Mouse (Mus musculus) CH12.LX (cell line): ENCODE results near the gene Myo16. TPM values are rescaled to one million over a fixed set of nuclear protein-coding genes. Genes with fewer than 3 reads are reported as not detected.

Experiments
- DNase-seq: peaks from one replicate; pipeline ENCODE4 v3.0.0-alpha.2; 2013; ENCODE audit errors: extremely low read depth
- H3K27ac ChIP-seq: 2 replicates; pipeline ENCODE4 v1.5.1; 2012; ENCODE audit warnings: low read depth, mild to moderate bottlenecking, control low read depth, moderate library complexity; ENCODE audit not compliant: insufficient read depth
- H3K27me3 ChIP-seq: replicated peaks from 2 replicates; pipeline ENCODE3; 2012; ENCODE audit warnings: inconsistent platforms
- H3K36me3 ChIP-seq, 2 experiments: replicated peaks in 1 of 2; 2 replicates each; pipeline versions ENCODE3 to v1.6.1; 2012; ENCODE audit warnings: inconsistent platforms in 1 of 2, low read length in 1 of 2, mild to moderate bottlenecking in 1 of 2, mixed read lengths in 1 of 2, moderate library complexity in 1 of 2; ENCODE audit not compliant: control insufficient read depth in 1 of 2, insufficient read depth in 1 of 2
- H3K4me1 ChIP-seq, 2 experiments: 2 replicates each; pipeline ENCODE4 v1.6.1; 2012; ENCODE audit warnings: inconsistent platforms in 1 of 2, moderate library complexity in 1 of 2; ENCODE audit not compliant: insufficient read depth in 2 of 2, control insufficient read depth in 1 of 2
- H3K4me2 ChIP-seq: 2 replicates; pipeline ENCODE4 v1.6.1; 2012; ENCODE audit warnings: low read depth, mild to moderate bottlenecking, control low read depth; ENCODE audit not compliant: poor library complexity, insufficient read depth, severe bottlenecking
- H3K4me3 ChIP-seq, 3 experiments: fragments of 150-350 bp in 1 of 3; sonication (generic) in 1 of 3; replicated peaks in 1 of 3; 2 replicates each; pipeline versions ENCODE3 to v1.5.1; 2011 to 2012; ENCODE audit warnings: low read depth in 2 of 3, low read length in 2 of 3, mild to moderate bottlenecking in 2 of 3, moderate library complexity in 2 of 3, control low read depth in 1 of 3, improper control_type of control experiment in 1 of 3, inconsistent platforms in 1 of 3, mixed read lengths in 1 of 3; ENCODE audit not compliant: poor library complexity in 1 of 3
- H3K79me2 ChIP-seq: replicated peaks from 2 replicates; pipeline ENCODE4 v1.6.1; 2012; ENCODE audit warnings: mild to moderate bottlenecking, moderate library complexity; ENCODE audit not compliant: control insufficient read depth, poor library complexity, insufficient read depth, severe bottlenecking; ENCODE audit errors: extremely low read depth
- H3K9ac ChIP-seq: 2 replicates; pipeline ENCODE4 v1.6.1; 2012; ENCODE audit warnings: low read depth, mild to moderate bottlenecking, control low read depth, moderate library complexity; ENCODE audit not compliant: insufficient read depth
- H3K9me3 ChIP-seq: replicated peaks from 2 replicates; pipeline ENCODE3; 2012; ENCODE audit warnings: low read length, inconsistent platforms, mixed read lengths
- CHD1 ChIP-seq: IDR thresholded peaks from 2 replicates; pipeline ENCODE4 v1.6.1; 2012; ENCODE audit warnings: low read depth, low read length, improper control_type of control experiment, inconsistent platforms
- ELF1 ChIP-seq: IDR thresholded peaks from 2 replicates; pipeline ENCODE4 v1.6.1; 2014; ENCODE audit warnings: low read depth, mild to moderate bottlenecking, inconsistent platforms, low read length, improper control_type of control experiment
- EP300 ChIP-seq: IDR thresholded peaks from 2 replicates; pipeline ENCODE4 v1.6.1; 2011; ENCODE audit warnings: low read length, improper control_type of control experiment
- HCFC1 ChIP-seq: IDR thresholded peaks from 2 replicates; pipeline ENCODE4 v1.6.1; 2012; ENCODE audit warnings: low read depth, mild to moderate bottlenecking, inconsistent platforms, low read length, improper control_type of control experiment
- IRF4 ChIP-seq: IDR thresholded peaks from 2 replicates; pipeline ENCODE4 v1.6.1; 2014; ENCODE audit warnings: low read depth, mild to moderate bottlenecking, inconsistent platforms, low read length, improper control_type of control experiment
- MAZ ChIP-seq: IDR thresholded peaks from 2 replicates; pipeline ENCODE4 v1.6.1; 2012; ENCODE audit warnings: low read depth, mild to moderate bottlenecking, inconsistent platforms, low read length, improper control_type of control experiment, moderate library complexity
- MEF2A ChIP-seq: IDR thresholded peaks from 2 replicates; pipeline ENCODE4 v1.6.1; 2014; ENCODE audit warnings: low read depth, mild to moderate bottlenecking, inconsistent platforms, low read length, improper control_type of control experiment, borderline replicate concordance
- NRF1 ChIP-seq: IDR thresholded peaks from 2 replicates; pipeline ENCODE4 v1.6.1; 2014; ENCODE audit warnings: low read depth, mild to moderate bottlenecking, inconsistent platforms, low read length, improper control_type of control experiment, moderate library complexity
- POLR2AphosphoS2 ChIP-seq: IDR thresholded peaks from 2 replicates; pipeline ENCODE4 v1.6.1; 2011; ENCODE audit warnings: low read depth, low read length, improper control_type of control experiment
- RAD21 ChIP-seq: IDR thresholded peaks from 2 replicates; pipeline ENCODE4 v1.6.1; 2011; ENCODE audit warnings: low read depth, mild to moderate bottlenecking, low read length, improper control_type of control experiment, moderate library complexity
- SMC3 ChIP-seq: IDR thresholded peaks from 2 replicates; pipeline ENCODE4 v1.6.1; 2011; ENCODE audit warnings: low read depth, low read length, improper control_type of control experiment
- TBP ChIP-seq: conservative IDR thresholded peaks from 2 replicates; pipeline ENCODE4 v1.6.1; 2011; ENCODE audit warnings: low read depth, low read length, improper control_type of control experiment
- TCF12 ChIP-seq: IDR thresholded peaks from 2 replicates; pipeline ENCODE4 v1.6.1; 2014; ENCODE audit warnings: low read depth, mild to moderate bottlenecking, inconsistent platforms, low read length, improper control_type of control experiment
- UBTF ChIP-seq: IDR thresholded peaks from 2 replicates; pipeline ENCODE4 v1.6.1; 2012; ENCODE audit warnings: low read depth, mild to moderate bottlenecking, inconsistent platforms, low read length, improper control_type of control experiment, moderate library complexity
- ZKSCAN1 ChIP-seq: IDR thresholded peaks from 2 replicates; pipeline ENCODE4 v1.6.1; 2012; ENCODE audit warnings: low read depth, inconsistent platforms, low read length, improper control_type of control experiment, borderline replicate concordance
- dilution Hi-C: fragments of 300-500 bp; cut with MboI; formaldehyde crosslinking; loops from 2 replicates; pipeline ENCODE4 v1.14.3; 2020; ENCODE audit warnings: low sequenced_read_pairs; ENCODE audit not compliant: extremely low pct_unique_long_range_greater_than_20kb, extremely low pct_ligation_motif_present
- in situ Hi-C: fragments of 300-500 bp; cut with MboI; formaldehyde crosslinking; loops from 3 replicates; pipeline ENCODE4 v1.14.3; 2019; ENCODE audit warnings: low sequenced_read_pairs, low pct_ligation_motif_present, low pct_unique_long_range_greater_than_20kb, mixed read lengths
- polyA plus RNA-seq: library from polyadenylated mRNA; unstranded; fragments of >175 nt; gene quantifications from 2 replicates; pipeline ENCODE4 v1.2.1, GENCODE M21; 2012; ENCODE audit warnings: low read depth; ENCODE audit not compliant: insufficient read length
- total RNA-seq, 2 experiments: library from RNA; depleted of rRNA; stranded (reverse); fragments of 300-350 nt in 1 of 2; fragments of >200 nt in 1 of 2; gene quantifications; 2 replicates each; pipeline ENCODE4 v1.2.3; 2012 to 2014

The Myo16 gene
- total and polyA plus RNA-seq, 3 experiments, result not detected

DNA sequence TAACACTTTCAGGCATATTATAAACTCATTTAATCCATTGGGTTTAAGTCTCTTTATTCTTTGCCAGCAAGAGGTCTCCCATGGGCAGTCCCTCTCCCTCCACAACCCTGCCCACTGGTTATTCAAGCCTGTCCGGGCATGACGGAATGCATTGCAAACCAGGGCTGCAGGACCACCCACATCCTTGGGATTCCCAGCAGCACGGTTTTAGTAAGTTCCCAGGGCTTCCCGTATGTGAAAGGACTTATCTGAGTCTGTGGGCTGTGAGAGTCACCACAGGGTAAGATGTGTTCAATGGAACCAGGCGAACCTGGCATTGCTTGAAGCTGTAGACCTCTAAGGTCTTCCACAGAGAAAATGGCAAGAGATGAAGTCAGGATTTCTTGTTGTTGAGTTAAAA, 471.6 kb downstream of the Myo16 start:
- Histone ChIP-seq H3K4me2 (no peak overlapping the region), H3K79me2 (no peaks in the 10 kb centered on the region)
- no peak for DNase-seq
- TF ChIP-seq HCFC1, result no peak
- TF ChIP-seq SMC3, result no peak
- TF ChIP-seq RAD21, result no peak
- TF ChIP-seq UBTF, result no peak
- no peak for TF ChIP-seq IRF4
- TF ChIP-seq TCF12, result no peak
- TF ChIP-seq, all 38 proteins: peak for 0
- dilution Hi-C loops (no loop called here), in situ Hi-C loops (no loop called here)
- no peak overlapping the region for H3K9ac ChIP-seq
- H3K27me3 ChIP-seq, result no peaks in the 10 kb centered on the region
- H3K4me3 ChIP-seq, result no peak overlapping the region
- H3K27ac ChIP-seq, result no peak overlapping the region
- no peaks in the 10 kb centered on the region for H3K36me3 ChIP-seq
- H3K9me3 ChIP-seq, result peaks cover 7% of the 10 kb centered on the region
- peaks cover 3 to 4% of the 10 kb centered on the region in 2 experiments; a peak in 3 of 4 replicates for H3K4me1 ChIP-seq

DNA sequence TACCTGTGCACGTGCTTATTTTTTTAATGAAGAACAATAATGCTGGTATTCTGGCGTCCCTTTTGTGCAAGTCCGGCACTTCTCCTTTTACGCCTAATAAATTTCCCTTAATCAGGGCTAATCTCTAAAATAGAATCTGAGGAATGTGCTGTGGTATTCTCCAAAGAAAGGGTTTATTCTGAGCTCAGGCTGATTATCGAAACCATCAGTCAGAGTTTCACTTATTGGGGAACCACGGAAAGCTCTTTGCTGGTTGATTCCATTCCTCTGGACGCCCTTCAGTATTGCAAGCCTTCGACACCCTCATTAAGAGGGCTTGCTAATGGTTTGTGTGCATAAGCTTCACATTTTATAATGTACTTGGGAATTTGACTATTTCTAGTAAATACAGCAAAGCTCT, 475.0 kb downstream of the Myo16 start:
- dilution Hi-C loops, result no loop called here
- no peak for TF ChIP-seq ZKSCAN1
- no peak for TF ChIP-seq TBP
- TF ChIP-seq POLR2AphosphoS2, result no peak
- no peak for TF ChIP-seq HCFC1
- no peak for TF ChIP-seq EP300
- TF ChIP-seq CHD1, result no peak
- no peak for TF ChIP-seq MAZ
- no peak for TF ChIP-seq ELF1
- no peak for TF ChIP-seq NRF1
- TF ChIP-seq MEF2A, result no peak

More for the DNA sequence above, 475.0 kb downstream of the Myo16 start:
- in situ Hi-C loops, result no loop called here
- Histone ChIP-seq H3K27ac (no peak overlapping the region), H3K9ac (no peak overlapping the region), H3K36me3 (no peaks in the 10 kb centered on the region), H3K79me2 (no peaks in the 10 kb centered on the region), H3K4me1 (no peaks in the 10 kb centered on the region), H3K4me3 (no peak overlapping the region), H3K27me3 (no peaks in the 10 kb centered on the region), H3K9me3 (peaks cover 5% of the 10 kb centered on the region), H3K4me2 (no peak overlapping the region)
- DNase-seq, result no peak
